Mouse (Mus musculus) B cell, adult 62 days (primary cell): ENCODE data around the gene C1ql2. TPM values are rescaled to one million over a fixed set of nuclear protein-coding genes. Genes with fewer than 3 reads are reported as not detected.

ENCODE experiments used
- total RNA-seq: library from RNA; stranded (reverse); gene quantifications from 4 replicates; pipeline ENCODE4 v1.2.4, GENCODE M21; 2023

The C1ql2 gene
- total RNA-seq, result not detected in 4 replicates

GRCm38 (mm10) chr1:120340419-120341171, at the start of gene C1ql2:
Gene C1ql2 (plus strand): TSS chr1:120340582.

Other genes starting within 250 kb of the C1ql2 start
- 34.5 to 39.5 TPM (median 36.3 TPM) in 4 replicates for gene Dbi, start 219.5 kb upstream of the C1ql2 start, total RNA-seq
- gene 3110009E18Rik, start 219.4 kb upstream of the C1ql2 start, total RNA-seq, result 15.7 to 19.2 TPM (median 17.3 TPM) in 4 replicates
- gene Steap3, start 67.9 kb upstream of the C1ql2 start, total RNA-seq, result 2.2 to 3.2 TPM (median 3.1 TPM) in 4 replicates
- gene Marco, start 164.4 kb downstream of the C1ql2 start, total RNA-seq, result 0.69 to 1.2 TPM (median 1.0 TPM) in 3 of 4 replicates, not detected in the other